Mouse (Mus musculus) neural tube, embryonic 12.5 days (tissue): ENCODE results near the gene Man2a2. TPM values are rescaled to one million over a fixed set of nuclear protein-coding genes. Genes with fewer than 3 reads are reported as not detected.
A peak's percentile ranks its signal among the peaks of the same experiment; 100 is the strongest.
"Not testable (repeated sequence)": the region's sequence is repeated elsewhere in the genome, so short reads cannot be mapped to it uniquely, and the experiment has no call there.

Experiments used
- ATAC-seq: fragments of 200-750 bp; cut with Nextera tagmentation; 2 replicates; pipeline ENCODE4 v1.8.0; 2017; ENCODE audit warnings: low read depth, mild to moderate bottlenecking, moderate TSS enrichment, moderate library complexity; ENCODE audit not compliant: low FRiP score
- H3K27ac ChIP-seq: fragments of 300-500 bp; sonication (generic); 2 replicates; pipeline ENCODE4 v1.5.1; 2016
- H3K27me3 ChIP-seq: fragments of 300-500 bp; sonication (generic); replicated peaks from 2 replicates; pipeline ENCODE4 v1.6.1; 2016; ENCODE audit warnings: mild to moderate bottlenecking
- H3K36me3 ChIP-seq: fragments of 300-500 bp; sonication (generic); 2 replicates; pipeline ENCODE4 v1.6.1; 2016; ENCODE audit warnings: mild to moderate bottlenecking
- H3K4me1 ChIP-seq: fragments of 300-500 bp; sonication (generic); 2 replicates; pipeline ENCODE4 v1.6.1; 2016
- H3K4me2 ChIP-seq: fragments of 300-500 bp; sonication (generic); replicated peaks from 2 replicates; pipeline ENCODE4 v1.6.1; 2016; ENCODE audit warnings: mild to moderate bottlenecking
- H3K4me3 ChIP-seq: fragments of 300-500 bp; sonication (generic); 2 replicates; pipeline ENCODE4 v1.5.1; 2016
- H3K9ac ChIP-seq: fragments of 300-500 bp; sonication (generic); 2 replicates; pipeline ENCODE4 v1.6.1; 2016; ENCODE audit warnings: mild to moderate bottlenecking
- H3K9me3 ChIP-seq: fragments of 300-500 bp; sonication (generic); 2 replicates; pipeline ENCODE4 v1.6.1; 2016; ENCODE audit warnings: mild to moderate bottlenecking
- WGBS: fragments of 180-500 bp; shearing (Covaris S2); methylation state at CpG from one replicate; pipeline ENCODE4 v1.1.7; 2016; 5-methylcytosine and 5-hydroxymethylcytosine counted together
- polyA plus RNA-seq: library from polyadenylated mRNA; unstranded; fragments of >200 nt; fragmentation: Nextera tagmentation; extraction: Ambion mirVana; gene quantifications from 2 replicates; pipeline ENCODE4 v1.2.1, GENCODE M21; 2016

The Man2a2 gene
- polyA plus RNA-seq, 1 experiment from 2014 or later: 25.5 TPM

DNA sequence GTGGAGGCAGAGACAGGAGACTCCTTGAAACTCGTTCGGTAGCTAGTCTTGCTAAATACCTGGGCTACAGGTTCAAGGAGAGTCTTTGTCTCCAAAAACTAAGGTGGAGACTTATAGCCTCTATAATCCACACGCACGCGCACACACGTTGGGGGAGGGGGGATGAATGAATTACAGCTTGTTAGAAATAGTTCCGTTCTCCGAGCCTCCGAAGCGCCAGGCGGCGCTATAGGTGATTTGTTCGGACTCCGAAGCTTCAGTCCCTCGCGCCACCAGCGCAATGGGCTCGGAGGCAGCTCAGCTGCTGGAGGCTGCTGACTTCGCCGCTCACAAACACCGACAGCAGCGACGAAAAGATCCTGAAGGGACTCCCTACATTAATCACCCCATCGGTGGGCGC, 28.3 kb downstream of the Man2a2 start, which contains the start of gene Hddc3:
TSS of gene Hddc3 (plus strand) at position 247 of the 400 bp plus-strand sequence.
- WGBS: 2% methylated on average over 25 of the region's 25 CpGs
- peaks cover 52% of the 10 kb centered on the region for H3K4me1 ChIP-seq
- H3K9me3 ChIP-seq: no peaks in the 10 kb centered on the region
- peaks cover 8% of the 10 kb centered on the region for H3K36me3 ChIP-seq
- H3K9ac ChIP-seq: peak within 1 kb of the TSS; percentile 68
- H3K4me2 ChIP-seq: peak within 1 kb of the TSS; percentile 78
- H3K27ac ChIP-seq: peak within 1 kb of the TSS; percentile 38; the same call in 1 of the 2 replicates
- H3K27me3 ChIP-seq: no peaks in the 10 kb centered on the region
- peak within 1 kb of the TSS; percentile 50 for H3K4me3 ChIP-seq
- ATAC-seq: 0 out of 2 replicates have a peak, but pooled peaks have one; percentile 4

DNA sequence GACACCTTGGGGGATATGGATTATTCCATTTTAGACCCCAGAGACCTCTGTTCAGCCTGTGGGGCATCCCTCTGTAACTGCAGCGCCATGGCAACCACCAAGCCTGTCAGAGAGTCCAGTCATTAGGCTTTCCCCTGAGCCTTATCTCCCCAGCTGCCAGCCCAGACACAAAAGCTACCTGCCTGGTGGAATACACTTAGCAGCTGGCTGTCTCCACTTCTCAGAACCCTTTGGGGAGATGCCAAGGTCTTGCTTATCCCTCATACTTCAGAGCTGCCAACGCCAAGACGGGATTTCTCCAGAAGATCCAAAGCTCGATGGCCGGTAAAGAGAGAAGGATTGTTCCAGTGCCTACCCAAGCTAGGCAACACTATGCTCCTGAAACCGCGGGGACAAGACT, 29.4 kb downstream of the Man2a2 start:
- ATAC-seq: no peak

DNA sequence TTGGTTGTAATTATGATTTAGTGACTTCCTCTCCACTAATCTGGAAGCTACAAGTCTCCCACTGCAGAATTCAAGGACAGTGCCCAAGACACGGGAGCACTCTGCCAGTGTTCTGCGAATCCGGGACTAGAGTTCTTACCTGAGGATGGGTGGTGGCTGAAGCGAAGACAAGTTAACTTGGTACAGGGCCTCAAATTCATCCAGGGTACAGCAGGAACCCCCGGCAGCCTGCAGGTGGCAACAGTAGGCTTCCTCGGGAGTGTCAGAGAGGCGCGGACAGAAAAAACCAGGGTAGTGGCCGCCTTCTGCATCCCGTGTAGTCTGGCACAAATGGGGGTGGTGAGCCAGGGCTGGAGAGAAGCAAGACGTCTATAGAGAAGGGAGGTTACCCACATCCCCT, 30.4 kb downstream of the Man2a2 start, which contains the start of gene Unc45a:
TSS of gene Unc45a (minus strand) at position 213 of the 400 bp plus-strand sequence.
- H3K9ac ChIP-seq: peak within 1 kb of the TSS; percentile 78
- H3K9me3 ChIP-seq: no peaks in the 10 kb centered on the region
- H3K27ac ChIP-seq: peak within 1 kb of the TSS; percentile 72
- WGBS: 2% methylated on average over 11 of the region's 11 CpGs
- H3K27me3 ChIP-seq: no peaks in the 10 kb centered on the region
- peaks cover 24% of the 10 kb centered on the region for H3K36me3 ChIP-seq
- H3K4me1 ChIP-seq: peaks cover 45% of the 10 kb centered on the region
- H3K4me2 ChIP-seq: peak within 1 kb of the TSS; percentile 86
- peak; percentile 59 for ATAC-seq
- H3K4me3 ChIP-seq: peak within 1 kb of the TSS; percentile 64

More for the DNA sequence above, 29.4 kb downstream of the Man2a2 start:
- Histone ChIP-seq H3K27ac (no peak overlapping the region), H3K9me3 (no peaks in the 10 kb centered on the region), H3K36me3 (peaks cover 17% of the 10 kb centered on the region), H3K9ac (no peak overlapping the region), H3K4me2 (no peak overlapping the region), H3K4me1 (peaks cover 45% of the 10 kb centered on the region), H3K4me3 (no peak overlapping the region), H3K27me3 (no peaks in the 10 kb centered on the region)
- 74% methylated on average over 7 of the region's 7 CpGs for WGBS

DNA sequence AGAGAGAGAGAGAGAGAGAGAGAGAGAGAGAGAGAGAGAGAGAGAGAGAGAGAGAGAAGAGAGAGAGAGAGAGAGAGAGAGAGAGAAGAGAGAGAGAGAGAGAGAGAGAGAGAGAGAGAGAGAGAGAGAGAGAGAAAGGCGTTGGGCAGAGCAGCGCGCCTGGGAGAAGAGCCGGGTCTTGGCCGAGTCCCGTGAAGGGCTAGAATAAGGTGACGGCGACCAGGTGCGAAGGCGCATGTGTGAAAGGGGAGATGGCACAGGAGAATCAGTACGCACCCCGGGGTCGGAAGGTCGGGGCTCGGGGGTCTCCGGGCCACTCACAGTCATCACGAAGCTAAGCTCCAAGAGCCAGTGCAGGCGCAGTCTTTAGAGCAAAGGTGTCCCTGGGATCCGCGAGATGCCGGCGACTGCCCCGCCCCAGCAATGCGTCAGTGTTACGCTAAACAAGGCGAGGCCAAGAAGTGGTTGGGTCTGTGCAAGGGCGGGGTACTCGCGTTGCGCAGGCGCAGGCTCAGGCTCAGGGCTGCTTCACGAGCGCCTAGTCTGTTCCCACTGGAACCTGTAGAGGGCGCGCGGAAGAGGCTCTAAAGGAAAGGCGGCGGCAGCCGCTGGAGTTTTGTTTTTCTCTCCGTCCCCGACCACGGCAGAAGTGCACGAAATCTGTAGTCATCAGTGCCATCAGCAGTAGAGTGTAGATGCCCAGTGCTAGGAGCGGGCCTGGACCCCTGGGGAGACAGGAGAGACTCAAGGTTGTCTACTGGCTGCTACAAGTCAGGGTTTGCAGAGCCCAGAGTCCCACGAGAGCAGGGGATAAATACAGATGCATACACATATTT, 31.2 kb downstream of the Man2a2 start:
- Histone ChIP-seq H3K4me2 (peak overlapping the region; percentile 86), H3K27ac (peak overlapping the region; percentile 72), H3K27me3 (no peaks in the 10 kb centered on the region), H3K36me3 (peaks cover 26% of the 10 kb centered on the region), H3K9me3 (no peaks in the 10 kb centered on the region), H3K9ac (peak overlapping the region; percentile 78), H3K4me3 (peak overlapping the region; percentile 64), H3K4me1 (peaks cover 45% of the 10 kb centered on the region)
- under 1% methylated on average over 45 of the region's 45 CpGs for WGBS
- ATAC-seq: peak; percentile 95

DNA sequence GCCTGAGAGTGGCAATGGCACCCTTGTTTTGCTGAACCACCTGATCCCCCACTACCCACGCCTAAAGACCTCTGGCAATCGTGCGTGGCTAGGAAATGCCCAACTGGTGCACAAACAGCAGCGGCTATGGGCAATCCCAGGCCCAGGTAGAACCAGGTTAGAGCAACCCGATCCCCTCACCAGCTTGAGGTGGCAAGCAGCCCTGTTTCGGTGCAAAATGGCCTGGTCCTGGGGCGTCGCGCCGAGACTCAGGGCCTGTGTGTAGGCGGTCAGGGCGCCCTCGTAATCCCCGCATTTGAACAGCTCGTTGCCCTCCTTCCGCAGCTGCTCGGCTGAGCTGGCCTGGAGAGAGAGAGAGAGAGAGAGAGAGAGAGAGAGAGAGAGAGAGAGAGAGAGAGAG, 31.8 kb downstream of the Man2a2 start:
- Histone ChIP-seq H3K4me1 (peaks cover 45% of the 10 kb centered on the region), H3K9me3 (no peaks in the 10 kb centered on the region), H3K27ac (0 out of 2 replicates have a peak overlapping the region, but pooled peaks have one; percentile 42), H3K9ac (peak overlapping the region; percentile 78), H3K4me2 (peak overlapping the region; percentile 86), H3K27me3 (no peaks in the 10 kb centered on the region), H3K36me3 (peaks cover 32% of the 10 kb centered on the region), H3K4me3 (peak overlapping the region; percentile 64)
- WGBS: 10% methylated on average over 17 of the region's 17 CpGs
- ATAC-seq: no peak

DNA sequence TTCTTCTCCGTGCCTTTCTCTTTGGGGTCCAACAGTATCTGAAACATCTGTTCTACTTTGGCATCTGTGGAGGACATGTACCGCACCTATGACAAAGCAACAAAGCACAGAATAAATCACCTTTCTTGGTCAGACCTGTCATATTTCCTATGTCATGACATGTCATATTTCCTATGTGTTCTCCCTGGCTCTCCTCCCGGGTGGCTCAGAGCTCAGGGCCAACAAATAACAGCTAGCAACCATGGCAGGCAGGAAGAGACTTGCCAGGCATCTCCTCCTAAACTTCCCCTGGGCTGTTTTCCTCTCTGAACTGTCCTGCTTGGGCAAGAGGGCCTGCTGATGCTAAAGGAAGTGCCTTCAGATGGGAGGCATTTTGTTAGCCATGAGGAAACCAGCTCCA, 34.2 kb downstream of the Man2a2 start:
- WGBS: 91% methylated on average over 3 of the region's 3 CpGs
- H3K4me3 ChIP-seq: no peak overlapping the region
- peaks cover 31% of the 10 kb centered on the region for H3K4me1 ChIP-seq
- H3K4me2 ChIP-seq: no peak overlapping the region
- no peaks in the 10 kb centered on the region for H3K27me3 ChIP-seq
- no peak overlapping the region for H3K27ac ChIP-seq
- H3K36me3 ChIP-seq: peaks cover 56% of the 10 kb centered on the region
- H3K9ac ChIP-seq: no peak overlapping the region
- no peak for ATAC-seq
- no peaks in the 10 kb centered on the region for H3K9me3 ChIP-seq

DNA sequence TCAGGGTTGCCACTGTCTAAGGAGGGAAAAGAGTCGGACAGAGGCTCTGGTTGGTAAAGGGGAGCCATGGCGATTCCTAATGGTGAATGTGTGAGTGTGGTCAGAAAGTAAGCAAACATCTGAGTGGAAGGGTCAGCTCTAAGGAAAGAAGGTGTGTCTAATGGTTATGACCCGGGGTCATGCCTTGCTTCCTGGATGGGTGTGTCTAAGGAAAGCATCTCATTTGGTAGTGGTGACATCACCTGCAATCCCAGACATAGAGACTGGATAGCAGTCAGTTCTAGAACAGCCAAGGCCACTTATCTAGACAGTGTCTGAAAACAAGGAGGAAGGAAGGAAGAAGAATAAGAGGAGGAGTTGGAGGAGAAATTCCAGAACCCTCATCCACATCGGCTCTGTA, 36.3 kb downstream of the Man2a2 start:
- Histone ChIP-seq H3K4me1 (peaks cover 17% of the 10 kb centered on the region), H3K9me3 (no peaks in the 10 kb centered on the region), H3K36me3 (peaks cover 77% of the 10 kb centered on the region), H3K27me3 (no peaks in the 10 kb centered on the region), H3K9ac (no peak overlapping the region), H3K4me3 (no peak overlapping the region), H3K27ac (no peak overlapping the region), H3K4me2 (no peak overlapping the region)
- WGBS: 95% methylated on average over 4 of the region's 4 CpGs
- ATAC-seq: no peak

DNA sequence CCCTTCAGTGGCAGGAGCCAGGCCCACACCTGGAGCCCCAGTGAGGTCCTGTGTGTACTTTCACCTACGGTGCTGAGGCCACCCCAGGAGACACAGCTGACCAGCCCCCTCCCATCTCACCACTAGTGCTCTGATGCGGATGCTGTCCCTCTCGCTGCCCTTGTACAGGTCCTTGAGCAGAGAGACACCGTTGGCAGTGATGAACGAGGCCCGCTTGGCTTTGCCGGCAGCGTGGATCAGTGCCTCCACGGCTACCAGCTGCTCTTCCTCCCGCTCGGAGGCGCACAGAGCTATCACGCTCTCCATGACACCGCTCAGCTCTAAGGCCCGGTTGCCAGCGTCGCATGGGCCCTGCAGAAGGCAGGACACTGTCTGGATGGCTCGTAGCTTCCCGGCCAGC, 39.7 kb downstream of the Man2a2 start:
- no peak overlapping the region for H3K9ac ChIP-seq
- peaks cover 99% of the 10 kb centered on the region for H3K36me3 ChIP-seq
- no peaks in the 10 kb centered on the region for H3K4me1 ChIP-seq
- no peaks in the 10 kb centered on the region for H3K9me3 ChIP-seq
- WGBS: 88% methylated on average over 19 of the region's 19 CpGs
- ATAC-seq: no peak
- H3K27me3 ChIP-seq: no peaks in the 10 kb centered on the region
- H3K4me2 ChIP-seq: no peak overlapping the region
- no peak overlapping the region for H3K4me3 ChIP-seq
- no peak overlapping the region for H3K27ac ChIP-seq

DNA sequence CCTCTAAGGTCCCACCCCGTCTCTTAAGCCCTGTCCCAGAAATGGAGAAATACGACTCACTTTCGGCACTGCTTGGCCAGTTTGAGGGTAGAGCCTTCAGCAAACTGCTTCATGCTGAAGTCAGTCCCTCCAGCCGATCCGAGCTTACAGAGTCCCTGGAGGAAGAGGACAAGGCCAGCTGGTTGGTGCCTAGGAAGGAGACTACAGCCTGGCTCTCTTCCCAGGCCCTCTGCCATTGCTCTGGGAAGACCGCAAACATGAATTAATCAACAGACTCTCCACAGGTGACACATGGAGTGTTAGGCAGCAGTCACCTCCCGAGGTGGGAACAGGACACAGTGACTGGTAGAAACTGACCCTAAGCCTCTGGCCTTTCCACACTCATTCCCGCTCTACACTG, 40.9 kb downstream of the Man2a2 start:
- 0 out of 2 replicates have a peak, but pooled peaks cover 3% of the 10 kb centered on the region for H3K4me1 ChIP-seq
- 93% methylated on average over 8 of the region's 8 CpGs for WGBS
- no peak overlapping the region for H3K4me3 ChIP-seq
- H3K36me3 ChIP-seq: peaks cover 100% of the 10 kb centered on the region
- no peak overlapping the region for H3K9ac ChIP-seq
- ATAC-seq: no peak
- no peak overlapping the region for H3K27ac ChIP-seq
- H3K9me3 ChIP-seq: no peaks in the 10 kb centered on the region
- H3K4me2 ChIP-seq: no peak overlapping the region
- no peaks in the 10 kb centered on the region for H3K27me3 ChIP-seq

DNA sequence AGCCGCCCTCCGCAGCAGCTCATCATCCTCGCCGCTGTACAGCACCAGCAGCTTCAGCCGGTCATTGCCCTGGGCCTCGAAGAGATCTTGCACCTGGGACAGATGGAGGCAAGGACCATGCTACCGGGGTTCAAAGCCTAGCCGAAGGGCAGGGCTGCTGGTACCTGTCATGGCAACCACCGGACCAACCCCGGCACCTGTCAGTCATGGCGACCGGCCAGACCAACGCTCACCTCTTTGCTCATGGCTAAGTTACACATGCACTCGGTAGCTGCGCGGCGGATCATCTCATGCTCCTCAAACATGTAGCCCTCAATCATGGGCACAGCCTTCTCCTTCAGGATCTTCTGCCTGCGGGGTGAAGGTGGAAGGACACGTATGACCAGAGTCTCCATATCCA, 45.1 kb downstream of the Man2a2 start:
- Histone ChIP-seq H3K4me1 (peaks cover 19% of the 10 kb centered on the region), H3K36me3 (peaks cover 62% of the 10 kb centered on the region), H3K9ac (no peak overlapping the region), H3K9me3 (no peaks in the 10 kb centered on the region), H3K27ac (no peak overlapping the region), H3K4me3 (no peak overlapping the region), H3K4me2 (no peak overlapping the region), H3K27me3 (no peaks in the 10 kb centered on the region)
- ATAC-seq: no peak
- 96% methylated on average over 19 of the region's 19 CpGs for WGBS

DNA sequence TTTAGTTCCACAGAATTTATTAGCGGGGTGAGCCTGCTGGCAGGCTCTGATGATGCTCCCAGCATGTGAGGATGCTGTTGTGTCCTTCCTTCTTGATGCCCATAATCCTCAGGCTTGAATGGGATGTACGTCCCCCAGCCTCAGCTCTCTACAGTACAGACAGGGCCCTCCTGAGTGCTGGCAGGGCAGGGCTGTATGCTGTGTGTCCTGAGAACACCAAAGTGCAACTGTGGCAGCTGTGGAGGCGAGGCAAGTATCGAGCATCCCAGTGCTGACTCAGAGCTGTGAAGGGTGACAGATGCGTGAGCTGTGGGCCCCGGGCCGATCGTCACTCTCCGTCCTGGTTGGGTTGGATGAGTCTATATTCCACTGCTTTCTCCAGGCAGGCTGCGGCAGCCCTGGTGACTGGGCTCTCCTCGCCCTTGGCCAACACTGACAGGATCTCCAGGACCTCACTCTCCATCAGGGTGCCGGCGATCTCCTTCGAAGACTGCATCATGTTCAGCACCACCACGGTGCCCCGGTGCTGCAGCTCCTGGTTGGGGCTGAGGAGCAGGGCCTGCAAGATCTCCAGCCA, 45.8 kb downstream of the Man2a2 start:
- H3K9ac ChIP-seq: no peak overlapping the region
- no peaks in the 10 kb centered on the region for H3K9me3 ChIP-seq
- whole genome bisulfite sequencing: 95% methylated on average over 16 of the region's 16 CpGs

DNA sequence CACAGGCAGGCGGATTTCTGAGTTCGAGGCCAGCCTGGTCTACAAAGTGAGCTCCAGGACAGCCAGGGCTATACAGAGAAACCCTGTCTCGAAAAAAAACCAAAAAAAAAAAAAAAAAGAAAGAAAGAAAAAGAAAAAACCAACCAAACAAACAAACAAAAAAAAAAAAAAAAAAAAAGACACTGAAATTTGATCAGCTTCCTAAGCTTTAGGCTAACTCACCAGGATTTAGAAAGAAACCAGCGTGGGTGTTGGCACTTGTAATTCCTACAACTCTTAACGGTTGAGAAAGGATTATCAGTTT, 46.4 kb downstream of the Man2a2 start:
- H3K27ac ChIP-seq, ATAC-seq, H3K9ac ChIP-seq, H3K9me3 ChIP-seq, H3K27me3 ChIP-seq, H3K4me3 ChIP-seq: not testable (repeated sequence)
- Histone ChIP-seq H3K36me3 (peaks cover 59% of the 10 kb centered on the region), H3K4me2 (peak overlapping the region; percentile 80), H3K4me1 (peaks cover 19% of the 10 kb centered on the region)
- WGBS: 60% methylated on average over 5 of the region's 5 CpGs

More for the DNA sequence above, 45.8 kb downstream of the Man2a2 start:
- no peak overlapping the region for H3K4me2 ChIP-seq
- no peaks in the 10 kb centered on the region for H3K27me3 ChIP-seq
- no peak overlapping the region for H3K4me3 ChIP-seq
- peaks cover 19% of the 10 kb centered on the region for H3K4me1 ChIP-seq
- peaks cover 59% of the 10 kb centered on the region for H3K36me3 ChIP-seq
- no peak overlapping the region for H3K27ac ChIP-seq
- ATAC-seq: no peak
